Mouse (Mus musculus) natural killer cell, adult 2 months (primary cell): Measurements from ENCODE around the gene Scgb1b15.
"Not testable (repeated sequence)": the region's sequence is repeated elsewhere in the genome, so short reads cannot be mapped to it uniquely, and the experiment has no call there.

ENCODE experiments used
- DNase-seq, 2 experiments: peaks; one replicate each; pipeline ENCODE4 v3.0.0; 2022; ENCODE audit warnings: low spot score in 2 of 2

Scgb1b15 gene

GRCm38 (mm10) chr7:32836254-32836653 is at the start of gene Scgb1b15:
Gene Scgb1b15, plus strand, starts transcription at chr7:32836554.
- DNase-seq: not testable (repeated sequence)

- DNase-seq: not testable (repeated sequence)
These were observed 6.8 kb upstream of the Scgb1b15 start, which contains the start of gene Scgb2b15 for GRCm38 (mm10) chr7:32829562-32829961. Gene Scgb2b15, minus strand, starts transcription at chr7:32829662.
